Mouse (Mus musculus) liver, embryonic 11.5 days (tissue): ENCODE measurements around the gene A230050P20Rik. TPM values are rescaled to one million over a fixed set of nuclear protein-coding genes. Genes with fewer than 3 reads are reported as not detected.
A peak's percentile ranks its signal among the peaks of the same experiment; 100 is the strongest.

Experiments
- ATAC-seq: fragments of 200-750 bp; cut with Nextera tagmentation; replicated peaks from 2 replicates; pipeline ENCODE4 v1.8.0; 2017; ENCODE audit warnings: moderate number of reproducible peaks, mild to moderate bottlenecking, moderate TSS enrichment, moderate library complexity; ENCODE audit not compliant: low FRiP score
- DNase-seq: peaks from one replicate; pipeline ENCODE4 v3.0.0-alpha.2; 2017; ENCODE audit warnings: low spot score
- H3K27ac ChIP-seq: fragments of 300-500 bp; sonication (generic); 2 replicates; pipeline ENCODE4 v1.5.1; 2014; ENCODE audit warnings: mild to moderate bottlenecking, low read depth, low read length, control low read depth
- H3K27me3 ChIP-seq: fragments of 300-500 bp; sonication (generic); replicated peaks from 2 replicates; pipeline ENCODE4 v1.6.1; 2014; ENCODE audit warnings: low read length, mixed read lengths; ENCODE audit not compliant: control insufficient read depth, insufficient read depth
- H3K36me3 ChIP-seq: fragments of 300-500 bp; sonication (generic); 2 replicates; pipeline ENCODE4 v1.6.1; 2014; ENCODE audit warnings: mild to moderate bottlenecking, low read length, moderate library complexity, mixed read lengths; ENCODE audit not compliant: control insufficient read depth, insufficient read depth
- H3K4me1 ChIP-seq: fragments of 300-500 bp; sonication (generic); replicated peaks from 2 replicates; pipeline ENCODE4 v1.6.1; 2014; ENCODE audit warnings: low read length, mixed read lengths; ENCODE audit not compliant: control insufficient read depth, insufficient read depth
- H3K4me2 ChIP-seq: fragments of 300-500 bp; sonication (generic); 2 replicates; pipeline ENCODE4 v1.6.1; 2014; ENCODE audit warnings: mild to moderate bottlenecking, control low read depth, moderate library complexity
- H3K4me3 ChIP-seq: fragments of 300-500 bp; sonication (generic); 2 replicates; pipeline ENCODE4 v1.5.1; 2014; ENCODE audit warnings: low read depth, low read length, control low read depth
- H3K9ac ChIP-seq: fragments of 300-500 bp; sonication (generic); 2 replicates; pipeline ENCODE4 v1.6.1; 2014; ENCODE audit warnings: low read depth, low read length, control low read depth
- H3K9me3 ChIP-seq: fragments of 300-500 bp; sonication (generic); 2 replicates; pipeline ENCODE4 v1.6.1; 2016; ENCODE audit warnings: low read length, inconsistent platforms, mixed read lengths; ENCODE audit not compliant: control insufficient read depth
- WGBS: fragments of 180-500 bp; shearing (Covaris S2); extraction: QIAGEN DNeasy Blood & Tissue Kit; methylation state at CpG from one replicate; pipeline ENCODE4 v1.1.7; 2014; 5-methylcytosine and 5-hydroxymethylcytosine counted together
- polyA plus RNA-seq: library from polyadenylated mRNA; unstranded; fragments of >200 nt; fragmentation: Nextera tagmentation; extraction: Ambion mirVana; gene quantifications from 2 replicates; pipeline ENCODE4 v1.2.1, GENCODE M21; 2014

The A230050P20Rik gene
- polyA plus RNA-seq, 1 experiment from 2014 or later = 8.8 TPM

GRCm38 (mm10) chr9:20837184-20837947 lies 31.1 kb upstream of the A230050P20Rik start:
- H3K9ac ChIP-seq = no peak overlapping the region
- H3K36me3 ChIP-seq = no peaks in the 10 kb centered on the region
- H3K27me3 ChIP-seq = no peaks in the 10 kb centered on the region
- H3K4me1 ChIP-seq = no peaks in the 10 kb centered on the region
- no peaks in the 10 kb centered on the region for H3K9me3 ChIP-seq
- no peak overlapping the region for H3K27ac ChIP-seq
- no peak for ATAC-seq
- H3K4me2 ChIP-seq = no peak overlapping the region
- WGBS = 82% methylated on average over 9 of the region's 9 CpGs
- no peak for DNase-seq
- H3K4me3 ChIP-seq = no peak overlapping the region

- no peaks in the 10 kb centered on the region for H3K9me3 ChIP-seq
- no peaks in the 10 kb centered on the region for H3K4me1 ChIP-seq
- no peak overlapping the region for H3K27ac ChIP-seq
- H3K9ac ChIP-seq = no peak overlapping the region
- H3K4me3 ChIP-seq = no peak overlapping the region
- H3K27me3 ChIP-seq = no peaks in the 10 kb centered on the region
- ATAC-seq (no peak), DNase-seq (no peak)
- no peaks in the 10 kb centered on the region for H3K36me3 ChIP-seq
- WGBS = 55% methylated on average over 6 of the region's 6 CpGs
- H3K4me2 ChIP-seq = no peak overlapping the region
Observed at GRCm38 (mm10) chr9:20838931-20839330, 29.5 kb upstream of the A230050P20Rik start.

GRCm38 (mm10) chr9:20842211-20842610 lies 26.2 kb upstream of the A230050P20Rik start:
- no peak for ATAC-seq

GRCm38 (mm10) chr9:20842670-20843069 lies 25.8 kb upstream of the A230050P20Rik start:
- ATAC-seq = no peak
- no peaks in the 10 kb centered on the region for H3K27me3 ChIP-seq

More at GRCm38 (mm10) chr9:20842211-20842610, 26.2 kb upstream of the A230050P20Rik start:
- H3K4me3 ChIP-seq = no peak overlapping the region
- H3K27me3 ChIP-seq = no peaks in the 10 kb centered on the region
- no peak for DNase-seq
- no peaks in the 10 kb centered on the region for H3K9me3 ChIP-seq
- WGBS = 20% methylated on average over 4 of the region's 4 CpGs
- H3K9ac ChIP-seq = no peak overlapping the region
- no peaks in the 10 kb centered on the region for H3K36me3 ChIP-seq
- H3K4me2 ChIP-seq = no peak overlapping the region
- no peak overlapping the region for H3K27ac ChIP-seq
- H3K4me1 ChIP-seq = no peaks in the 10 kb centered on the region

DNA sequence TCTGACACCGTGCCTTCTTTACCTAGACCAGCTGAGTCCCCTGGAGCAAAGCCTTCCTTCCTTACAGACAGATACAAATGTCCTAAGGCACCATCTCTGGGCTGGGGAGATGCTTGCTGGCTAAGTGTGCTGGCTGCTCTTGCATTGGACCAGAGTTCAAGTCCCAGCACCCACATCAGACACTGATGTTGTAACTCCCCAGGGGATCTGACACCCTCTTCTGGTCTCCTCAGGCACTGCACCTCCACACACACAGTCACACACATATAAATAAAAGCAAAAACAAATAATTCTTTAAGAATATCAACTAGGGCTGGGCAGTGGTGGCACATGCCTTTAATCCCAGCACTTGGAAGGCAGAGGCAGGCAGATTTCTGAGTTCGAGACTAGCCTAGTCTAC lies 18.3 kb upstream of the A230050P20Rik start:
- H3K36me3 ChIP-seq = no peaks in the 10 kb centered on the region
- H3K9me3 ChIP-seq = no peaks in the 10 kb centered on the region
- DNase-seq (no peak), ATAC-seq (no peak)
- no peak overlapping the region for H3K27ac ChIP-seq
- no peak overlapping the region for H3K9ac ChIP-seq
- H3K4me1 ChIP-seq = no peaks in the 10 kb centered on the region
- 0 out of 2 replicates have a peak, but pooled peaks cover 4% of the 10 kb centered on the region for H3K27me3 ChIP-seq
- no peak overlapping the region for H3K4me3 ChIP-seq
- 78% methylated on average over 2 of the region's 2 CpGs for WGBS
- no peak overlapping the region for H3K4me2 ChIP-seq

More at GRCm38 (mm10) chr9:20842670-20843069, 25.8 kb upstream of the A230050P20Rik start:
- no peak overlapping the region for H3K27ac ChIP-seq
- WGBS = 22% methylated on average over 2 of the region's 2 CpGs
- no peak overlapping the region for H3K9ac ChIP-seq
- H3K36me3 ChIP-seq = no peaks in the 10 kb centered on the region
- no peaks in the 10 kb centered on the region for H3K9me3 ChIP-seq
- H3K4me3 ChIP-seq = no peak overlapping the region
- DNase-seq = no peak
- no peak overlapping the region for H3K4me2 ChIP-seq
- no peaks in the 10 kb centered on the region for H3K4me1 ChIP-seq

- DNase-seq (peak; percentile 65), ATAC-seq (peak; percentile 20; the same call in 1 of the 2 replicates)
- no peak overlapping the region for H3K4me3 ChIP-seq
- H3K36me3 ChIP-seq = no peaks in the 10 kb centered on the region
- peaks cover 4% of the 10 kb centered on the region; the same call in 1 of the 2 replicates for H3K27me3 ChIP-seq
- H3K9ac ChIP-seq = no peak overlapping the region
- H3K4me2 ChIP-seq = no peak overlapping the region
- no peaks in the 10 kb centered on the region for H3K9me3 ChIP-seq
- H3K4me1 ChIP-seq = no peaks in the 10 kb centered on the region
- WGBS = 7% methylated on average over 6 of the region's 6 CpGs
- no peak overlapping the region for H3K27ac ChIP-seq
Observed at GRCm38 (mm10) chr9:20857131-20857530, 11.3 kb upstream of the A230050P20Rik start.

DNA sequence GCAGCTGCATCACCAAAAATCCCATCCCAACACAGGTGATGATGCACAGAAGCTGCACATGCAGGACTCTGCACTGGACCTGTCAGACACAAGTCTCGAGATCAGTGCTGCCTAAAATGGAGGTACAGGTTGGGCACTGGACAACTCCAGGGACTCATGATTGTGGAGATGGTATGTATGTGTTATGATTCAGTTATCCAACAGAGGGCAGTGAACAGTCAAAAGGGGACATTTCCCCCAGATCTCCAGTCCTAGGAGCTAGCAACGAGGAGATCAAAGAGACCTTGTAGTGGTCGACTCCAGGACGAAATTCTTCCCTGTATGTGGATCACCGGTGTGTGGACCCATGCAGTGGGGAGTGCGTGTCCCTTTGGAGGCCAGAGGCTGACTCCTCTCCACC lies 8.5 kb upstream of the A230050P20Rik start:
- ATAC-seq (no peak), DNase-seq (no peak)
- H3K4me2 ChIP-seq = no peak overlapping the region
- 39% methylated on average over 6 of the region's 6 CpGs for WGBS
- H3K4me1 ChIP-seq = no peaks in the 10 kb centered on the region
- H3K36me3 ChIP-seq = no peaks in the 10 kb centered on the region
- H3K27ac ChIP-seq = no peak overlapping the region
- H3K9ac ChIP-seq = no peak overlapping the region
- no peak overlapping the region for H3K4me3 ChIP-seq
- H3K9me3 ChIP-seq = no peaks in the 10 kb centered on the region
- H3K27me3 ChIP-seq = no peaks in the 10 kb centered on the region; the same call in 1 of the 2 replicates

GRCm38 (mm10) chr9:20861821-20862220 lies 6.6 kb upstream of the A230050P20Rik start:
- H3K36me3 ChIP-seq = no peaks in the 10 kb centered on the region
- H3K9ac ChIP-seq = no peak overlapping the region
- H3K27me3 ChIP-seq = no peaks in the 10 kb centered on the region; the same call in 1 of the 2 replicates
- no peaks in the 10 kb centered on the region for H3K9me3 ChIP-seq
- H3K4me3 ChIP-seq = no peak overlapping the region
- no peaks in the 10 kb centered on the region for H3K4me1 ChIP-seq
- DNase-seq (no peak), ATAC-seq (no peak)
- no peak overlapping the region for H3K4me2 ChIP-seq
- WGBS = 12% methylated on average over 4 of the region's 4 CpGs
- H3K27ac ChIP-seq = no peak overlapping the region

GRCm38 (mm10) chr9:20862225-20862624 lies 6.2 kb upstream of the A230050P20Rik start:
- H3K9me3 ChIP-seq = no peaks in the 10 kb centered on the region
- no peak overlapping the region for H3K4me3 ChIP-seq
- ATAC-seq (no peak), DNase-seq (no peak)
- H3K4me1 ChIP-seq = no peaks in the 10 kb centered on the region
- no peak overlapping the region for H3K27ac ChIP-seq
- H3K4me2 ChIP-seq = no peak overlapping the region
- 32% methylated on average over 4 of the region's 4 CpGs for WGBS
- H3K27me3 ChIP-seq = no peaks in the 10 kb centered on the region; the same call in 1 of the 2 replicates
- no peak overlapping the region for H3K9ac ChIP-seq
- no peaks in the 10 kb centered on the region for H3K36me3 ChIP-seq
